Mouse (Mus musculus) liver, adult 2 months (tissue): Measurements from ENCODE around the gene Ncam1.
A peak's percentile ranks its signal among the peaks of the same experiment; 100 is the strongest.

ENCODE experiments used
- CTCF ChIP-seq: fragments of 200-500 bp; IDR thresholded peaks from 2 replicates; pipeline ENCODE4 v1.5.1; 2011; ENCODE audit warnings: low read depth, low read length, control low read depth
- POLR2A ChIP-seq: fragments of 200-500 bp; IDR thresholded peaks from 2 replicates; pipeline ENCODE4 v1.6.1; 2011; ENCODE audit warnings: low read length, control low read depth; ENCODE audit not compliant: insufficient read depth; ENCODE audit errors: extremely low read depth

GRCm38 (mm10) chr9:49528943-49529342, 269.8 kb downstream of the Ncam1 start:
- TF ChIP-seq POLR2A (no peak), CTCF (peak; percentile 13; the same call in 1 of the 2 replicates)
